Mouse (Mus musculus) limb, embryonic 11.5 days (tissue): ENCODE measurements around the gene Tiam1. TPM values are rescaled to one million over a fixed set of nuclear protein-coding genes. Genes with fewer than 3 reads are reported as not detected.

Experiments used
- ATAC-seq: fragments of 200-750 bp; cut with Nextera tagmentation; 2 replicates; pipeline ENCODE4 v1.8.0; 2017; ENCODE audit warnings: low read depth; ENCODE audit not compliant: insufficient number of reproducible peaks, low FRiP score, low TSS enrichment
- DNase-seq: peaks from one replicate; pipeline ENCODE4 v3.0.0-alpha.2; 2015; ENCODE audit warnings: low spot score
- H3K27ac ChIP-seq: fragments of 300-500 bp; sonication (generic); replicated peaks from 2 replicates; pipeline ENCODE4 v1.5.1; 2014; ENCODE audit warnings: low read depth, mild to moderate bottlenecking, low read length
- H3K27me3 ChIP-seq: fragments of 300-500 bp; sonication (generic); 2 replicates; pipeline ENCODE4 v1.6.1; 2014; ENCODE audit warnings: mild to moderate bottlenecking, low read length, mixed read lengths; ENCODE audit not compliant: control insufficient read depth, insufficient read depth
- H3K36me3 ChIP-seq: fragments of 300-500 bp; sonication (generic); 2 replicates; pipeline ENCODE4 v1.6.1; 2014; ENCODE audit warnings: mild to moderate bottlenecking, low read length, moderate library complexity, mixed read lengths; ENCODE audit not compliant: control insufficient read depth, insufficient read depth
- H3K4me1 ChIP-seq: fragments of 300-500 bp; sonication (generic); 2 replicates; pipeline ENCODE4 v1.6.1; 2014; ENCODE audit warnings: low read length, mixed read lengths; ENCODE audit not compliant: control insufficient read depth, insufficient read depth
- H3K4me2 ChIP-seq: fragments of 300-500 bp; sonication (generic); 2 replicates; pipeline ENCODE4 v1.6.1; 2014; ENCODE audit warnings: low read depth, mild to moderate bottlenecking, moderate library complexity; ENCODE audit not compliant: severe bottlenecking
- H3K4me3 ChIP-seq: fragments of 300-500 bp; sonication (generic); 2 replicates; pipeline ENCODE4 v1.5.1; 2014; ENCODE audit warnings: low read depth, low read length
- H3K9ac ChIP-seq: fragments of 300-500 bp; sonication (generic); 2 replicates; pipeline ENCODE4 v1.6.1; 2014; ENCODE audit warnings: mild to moderate bottlenecking, low read length
- H3K9me3 ChIP-seq: fragments of 300-500 bp; sonication (generic); 2 replicates; pipeline ENCODE4 v1.6.1; 2016; ENCODE audit warnings: low read length; ENCODE audit not compliant: control insufficient read depth
- WGBS: fragments of 180-500 bp; shearing (Covaris S2); extraction: QIAGEN DNeasy Blood & Tissue Kit; methylation state at CpG from one replicate; pipeline ENCODE4 v1.1.7; 2014; 5-methylcytosine and 5-hydroxymethylcytosine counted together
- polyA plus RNA-seq: library from polyadenylated mRNA; unstranded; fragments of >200 nt; fragmentation: Nextera tagmentation; extraction: Ambion mirVana; gene quantifications from 2 replicates; pipeline ENCODE4 v1.2.1, GENCODE M21; 2014

The Tiam1 gene
- polyA plus RNA-seq, 1 experiment from 2014 or later = 53.3 TPM

DNA sequence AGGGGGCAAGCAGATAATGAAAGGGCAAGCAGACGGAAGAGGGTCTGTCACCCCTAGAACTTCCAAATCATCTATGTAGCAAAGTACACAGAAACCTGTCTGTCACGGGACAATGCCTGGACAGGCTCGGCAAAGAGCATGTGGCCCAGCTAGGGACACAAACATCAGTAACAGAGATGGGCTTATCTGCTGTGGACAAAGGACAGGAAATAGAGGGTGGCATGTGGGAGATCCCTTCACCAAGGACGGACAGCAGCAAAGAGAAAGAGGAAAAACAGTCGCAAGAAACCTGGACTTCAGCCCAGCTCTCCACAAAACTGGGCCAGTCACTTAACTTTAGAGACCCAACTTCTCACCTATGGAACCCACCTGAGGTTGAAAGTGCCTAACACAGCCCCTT is 47.6 kb downstream of the Tiam1 start:
- Histone ChIP-seq H3K27ac (no peak overlapping the region), H3K9me3 (no peaks in the 10 kb centered on the region), H3K4me1 (0 out of 2 replicates have a peak, but pooled peaks cover 3% of the 10 kb centered on the region), H3K9ac (no peak overlapping the region), H3K4me3 (no peak overlapping the region), H3K36me3 (no peaks in the 10 kb centered on the region), H3K27me3 (no peaks in the 10 kb centered on the region), H3K4me2 (no peak overlapping the region)
- ATAC-seq = no peak
- WGBS = 84% methylated on average over 5 of the region's 5 CpGs
- no peak for DNase-seq

DNA sequence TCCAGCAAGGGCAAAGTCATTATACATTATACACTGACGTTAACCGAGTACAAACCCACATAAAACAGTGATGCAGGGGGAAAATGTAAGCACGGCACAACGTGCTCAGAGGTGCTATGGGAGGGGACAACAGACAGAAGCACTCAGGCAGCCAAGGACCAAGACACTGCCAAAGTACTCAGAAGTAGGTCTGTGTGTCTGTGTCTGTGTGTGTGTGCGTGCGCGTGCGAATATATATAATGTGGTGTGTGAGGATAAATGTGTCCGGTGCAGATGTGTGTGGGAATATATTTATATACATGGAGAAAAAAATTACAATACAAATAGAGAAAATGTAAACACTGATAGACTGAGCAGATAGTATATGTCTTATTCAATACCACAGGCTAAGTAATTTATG is 50.6 kb downstream of the Tiam1 start:
- WGBS = 86% methylated on average over 9 of the region's 9 CpGs
- no peaks in the 10 kb centered on the region for H3K27me3 ChIP-seq
- ATAC-seq = no peak

DNA sequence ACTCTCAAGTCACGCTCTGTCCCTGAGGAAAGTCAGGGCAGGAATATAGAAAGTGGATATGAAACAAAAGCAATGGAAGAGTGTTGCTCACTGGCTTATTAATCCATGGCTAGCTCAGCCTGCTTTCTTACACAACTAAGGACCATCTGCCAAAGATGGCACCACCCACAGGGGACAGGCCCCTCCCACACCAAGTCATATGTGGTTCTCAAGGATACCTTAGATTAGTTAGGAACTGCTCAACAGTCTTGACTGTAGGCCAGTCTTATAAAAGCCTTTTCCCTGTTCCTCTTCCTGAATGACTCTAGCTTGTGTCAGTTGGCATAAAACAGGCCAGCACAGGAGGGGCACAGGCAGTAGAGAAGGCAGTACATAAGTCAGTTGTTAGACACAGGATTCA is 51.7 kb downstream of the Tiam1 start:
- Histone ChIP-seq H3K4me2 (no peak overlapping the region), H3K9ac (no peak overlapping the region), H3K27me3 (no peaks in the 10 kb centered on the region), H3K9me3 (no peaks in the 10 kb centered on the region), H3K27ac (no peak overlapping the region), H3K36me3 (no peaks in the 10 kb centered on the region), H3K4me3 (no peak overlapping the region), H3K4me1 (0 out of 2 replicates have a peak, but pooled peaks cover 3% of the 10 kb centered on the region)
- WGBS = 89% methylated on average over 1 of the region's 1 CpGs
- DNase-seq (no peak), ATAC-seq (no peak)

More for the DNA sequence above, 50.6 kb downstream of the Tiam1 start:
- no peaks in the 10 kb centered on the region for H3K36me3 ChIP-seq
- no peak overlapping the region for H3K4me3 ChIP-seq
- no peak overlapping the region for H3K4me2 ChIP-seq
- no peak for DNase-seq
- no peak overlapping the region for H3K9ac ChIP-seq
- H3K27ac ChIP-seq = no peak overlapping the region
- H3K4me1 ChIP-seq = 0 out of 2 replicates have a peak, but pooled peaks cover 3% of the 10 kb centered on the region
- H3K9me3 ChIP-seq = no peaks in the 10 kb centered on the region

DNA sequence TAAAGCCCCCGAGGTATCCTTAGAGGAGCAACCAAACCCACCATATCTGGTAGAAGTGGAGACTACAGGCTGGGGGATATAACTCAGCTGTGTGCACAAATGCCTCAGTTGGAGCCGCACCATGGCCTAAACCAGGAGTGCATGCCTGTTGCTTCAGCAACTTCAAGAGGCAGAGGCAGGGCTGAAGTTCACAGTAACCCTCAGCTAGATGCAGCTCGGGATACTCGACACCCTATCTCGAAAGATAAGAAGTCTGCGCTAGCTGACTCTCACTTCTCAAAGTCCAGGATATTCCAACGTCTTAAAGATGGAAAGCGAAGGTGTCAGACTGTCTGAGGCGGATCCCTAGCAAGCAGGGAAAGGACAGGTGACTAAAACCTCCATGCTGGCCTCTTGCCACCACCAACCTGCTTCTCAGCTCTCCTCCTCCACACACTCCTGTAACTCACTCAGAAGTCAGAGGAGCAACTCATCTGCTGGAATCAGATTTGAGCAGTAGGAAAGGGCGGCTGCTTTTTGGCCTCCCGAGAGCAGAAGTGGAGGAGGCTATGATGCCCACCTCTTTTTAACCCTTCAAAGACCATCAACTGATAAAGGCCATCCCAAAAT is 52.4 kb downstream of the Tiam1 start:
- Histone ChIP-seq H3K4me2 (no peak overlapping the region), H3K36me3 (no peaks in the 10 kb centered on the region), H3K4me1 (0 out of 2 replicates have a peak, but pooled peaks cover 3% of the 10 kb centered on the region), H3K9ac (no peak overlapping the region), H3K9me3 (no peaks in the 10 kb centered on the region), H3K27me3 (no peaks in the 10 kb centered on the region), H3K27ac (no peak overlapping the region), H3K4me3 (no peak overlapping the region)
- 76% methylated on average over 11 of the region's 11 CpGs for whole genome bisulfite sequencing
- DNase-seq (no peak), ATAC-seq (no peak)

DNA sequence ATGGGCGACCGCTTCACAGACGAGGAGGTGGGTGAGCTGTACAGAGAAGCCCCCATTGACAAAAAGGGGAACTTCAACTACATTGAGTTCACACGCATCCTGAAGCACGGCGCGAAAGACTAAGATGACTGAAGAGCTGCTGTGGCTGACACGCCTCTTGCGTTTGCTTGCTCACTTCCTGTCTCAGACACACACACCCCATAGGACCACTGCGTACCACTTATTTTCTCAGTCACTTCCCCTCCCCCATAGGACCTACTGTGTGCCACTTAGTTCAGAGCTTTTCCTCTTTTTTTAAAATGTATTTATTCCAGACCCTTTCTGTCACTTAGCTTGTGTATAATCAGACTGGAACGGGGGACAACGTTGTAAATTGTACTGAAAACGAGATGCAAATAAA is 53.2 kb downstream of the Tiam1 start:
- no peaks in the 10 kb centered on the region for H3K9me3 ChIP-seq
- no peak overlapping the region for H3K4me3 ChIP-seq
- H3K36me3 ChIP-seq = no peaks in the 10 kb centered on the region
- 0 out of 2 replicates have a peak, but pooled peaks cover 1% of the 10 kb centered on the region for H3K4me1 ChIP-seq
- H3K27me3 ChIP-seq = no peaks in the 10 kb centered on the region
- ATAC-seq (no peak), DNase-seq (no peak)
- H3K27ac ChIP-seq = no peak overlapping the region
- H3K9ac ChIP-seq = no peak overlapping the region
- 95% methylated on average over 13 of the region's 13 CpGs for WGBS
- H3K4me2 ChIP-seq = no peak overlapping the region

DNA sequence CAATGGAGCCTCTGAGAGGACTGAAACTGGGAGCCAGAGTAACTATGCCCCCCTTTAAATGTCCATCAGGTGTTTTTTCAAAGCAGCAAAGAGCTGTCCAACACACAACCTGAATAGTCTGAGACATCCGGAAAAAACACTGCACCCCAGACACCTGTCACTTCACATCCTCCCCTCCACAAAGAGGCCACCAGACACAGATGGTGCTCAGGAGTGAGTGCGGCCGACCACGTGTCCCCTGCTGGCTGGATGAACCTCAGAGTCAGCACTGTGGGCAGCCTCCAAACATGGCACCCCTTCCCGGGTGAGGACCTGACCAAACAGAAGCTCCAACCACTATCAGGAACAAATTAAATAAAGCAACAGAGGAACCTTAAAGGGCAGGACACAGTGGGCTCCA is 56.3 kb downstream of the Tiam1 start:
- H3K9ac ChIP-seq = no peak overlapping the region
- no peak for ATAC-seq
- H3K4me3 ChIP-seq = no peak overlapping the region
- H3K27ac ChIP-seq = no peak overlapping the region
- WGBS = 94% methylated on average over 5 of the region's 5 CpGs
- no peaks in the 10 kb centered on the region for H3K36me3 ChIP-seq
- H3K4me2 ChIP-seq = no peak overlapping the region
- no peak for DNase-seq
- H3K9me3 ChIP-seq = no peaks in the 10 kb centered on the region
- H3K4me1 ChIP-seq = no peaks in the 10 kb centered on the region
- H3K27me3 ChIP-seq = no peaks in the 10 kb centered on the region

DNA sequence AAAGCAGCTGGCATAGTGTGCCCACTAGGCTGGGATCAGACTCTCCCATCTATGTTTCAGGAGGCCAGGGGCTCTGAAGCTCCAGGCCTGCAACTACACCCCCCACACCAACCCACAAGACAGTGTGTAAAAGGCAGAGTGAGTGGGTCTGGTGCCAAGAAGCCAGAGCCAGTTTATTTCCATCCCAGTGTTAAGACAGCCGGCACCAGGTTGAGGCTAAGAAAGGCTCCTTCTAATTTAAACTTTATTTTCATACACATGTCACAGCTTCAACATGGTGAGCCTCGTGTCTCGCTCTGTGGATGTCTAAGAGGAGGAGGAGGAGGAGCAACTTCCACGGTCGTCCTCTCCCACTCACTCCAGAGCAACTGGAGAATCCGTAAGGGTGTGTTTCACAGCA is 57.5 kb downstream of the Tiam1 start:
- Histone ChIP-seq H3K4me2 (no peak overlapping the region), H3K27me3 (no peaks in the 10 kb centered on the region), H3K36me3 (no peaks in the 10 kb centered on the region), H3K9ac (no peak overlapping the region), H3K4me1 (0 out of 2 replicates have a peak, but pooled peaks cover under 1% of the 10 kb centered on the region), H3K9me3 (no peaks in the 10 kb centered on the region), H3K4me3 (no peak overlapping the region), H3K27ac (no peak overlapping the region)
- WGBS = 92% methylated on average over 6 of the region's 6 CpGs
- DNase-seq (no peak), ATAC-seq (no peak)

DNA sequence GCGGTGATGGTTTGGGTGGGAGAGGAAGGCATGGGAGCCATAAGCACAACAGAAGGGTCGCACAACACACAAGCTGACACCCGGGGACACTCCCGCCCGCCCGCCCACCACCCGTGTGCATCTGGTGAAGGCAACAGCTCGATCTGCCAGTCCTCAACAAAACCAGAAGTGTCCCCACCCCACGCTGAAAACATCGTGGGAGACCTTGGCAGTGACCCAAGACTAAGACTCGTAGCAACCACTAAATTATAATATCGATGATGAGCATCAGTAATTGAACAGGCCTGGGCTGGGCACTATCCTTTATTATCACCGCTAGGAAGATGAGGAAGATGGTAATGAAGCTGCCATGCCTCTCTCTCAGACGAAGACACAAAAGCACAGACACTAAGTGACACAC is 58.0 kb downstream of the Tiam1 start:
- no peak overlapping the region for H3K27ac ChIP-seq
- no peaks in the 10 kb centered on the region for H3K36me3 ChIP-seq
- H3K9me3 ChIP-seq = no peaks in the 10 kb centered on the region
- DNase-seq (no peak), ATAC-seq (no peak)
- H3K4me3 ChIP-seq = no peak overlapping the region
- 0 out of 2 replicates have a peak, but pooled peaks cover 2% of the 10 kb centered on the region for H3K4me1 ChIP-seq
- 91% methylated on average over 14 of the region's 14 CpGs for WGBS
- H3K4me2 ChIP-seq = no peak overlapping the region
- no peaks in the 10 kb centered on the region for H3K27me3 ChIP-seq
- no peak overlapping the region for H3K9ac ChIP-seq

DNA sequence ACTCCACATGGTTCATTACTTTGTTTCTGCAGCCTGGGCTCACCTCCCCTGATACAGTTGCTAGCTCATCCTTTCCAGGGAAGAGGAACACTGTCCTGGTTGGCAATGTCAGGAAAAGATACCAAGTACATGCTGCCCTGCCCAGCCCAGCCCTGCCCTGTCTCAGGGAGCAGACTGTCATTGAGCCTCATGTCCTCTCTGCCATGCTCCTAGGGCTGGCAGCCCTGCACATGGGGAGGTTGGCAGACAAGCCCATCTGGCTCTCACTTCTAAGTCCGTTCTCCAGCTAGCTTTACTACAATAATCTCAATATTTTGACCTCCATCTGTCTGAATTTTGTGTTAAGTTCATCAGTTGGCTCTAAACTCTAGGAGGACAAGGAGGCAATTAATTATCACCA is 62.4 kb downstream of the Tiam1 start:
- DNase-seq (no peak), ATAC-seq (no peak)
- H3K4me1 ChIP-seq = 0 out of 2 replicates have a peak, but pooled peaks cover 2% of the 10 kb centered on the region
- H3K27me3 ChIP-seq = no peaks in the 10 kb centered on the region
- no peak overlapping the region for H3K4me2 ChIP-seq
- no peak overlapping the region for H3K27ac ChIP-seq
- H3K36me3 ChIP-seq = no peaks in the 10 kb centered on the region
- no peak overlapping the region for H3K4me3 ChIP-seq
- no peak overlapping the region for H3K9ac ChIP-seq
- WGBS = 76% methylated on average over 1 of the region's 1 CpGs
- no peaks in the 10 kb centered on the region; the same call in 1 of the 2 replicates for H3K9me3 ChIP-seq
